Mouse (Mus musculus) testis, postnatal 14 days (tissue): ENCODE results near the gene Hmgn5.

Source experiments
- DNase-seq: peaks from one replicate; pipeline ENCODE4 v3.0.0; 2021; ENCODE audit warnings: low spot score

Hmgn5 gene

GRCm38 (mm10) chrX:109013283-109013682 lies at the start of gene Hmgn5:
TSS of gene Hmgn5 (minus strand) at chrX:109013404.
- DNase-seq: peak; percentile 90

- DNase-seq: no peak
These were observed 34.6 kb upstream of the Hmgn5 start for GRCm38 (mm10) chrX:109047773-109048172.

- DNase-seq: no peak
These were observed 13.0 kb upstream of the Hmgn5 start for GRCm38 (mm10) chrX:109026224-109026623.

GRCm38 (mm10) chrX:109020858-109021257 lies 7.7 kb upstream of the Hmgn5 start:
- DNase-seq: no peak

GRCm38 (mm10) chrX:109014166-109014565 lies 962 bp upstream of the Hmgn5 start:
- DNase-seq: no peak

GRCm38 (mm10) chrX:109013686-109014085 lies 482 bp upstream of the Hmgn5 start:
- peak; percentile 14 for DNase-seq

- DNase-seq: peak; percentile 15
These were observed 703 bp downstream of the Hmgn5 start for GRCm38 (mm10) chrX:109012371-109013031.

GRCm38 (mm10) chrX:109011611-109012185 lies 1.5 kb downstream of the Hmgn5 start:
- DNase-seq: peak; percentile 42

GRCm38 (mm10) chrX:109001277-109001676 lies 11.9 kb downstream of the Hmgn5 start:
- no peak for DNase-seq
